Mouse (Mus musculus) olfactory bulb, adult 2 months (tissue): ENCODE data around the gene Kirrel3. TPM values are rescaled to one million over a fixed set of nuclear protein-coding genes. Genes with fewer than 3 reads are reported as not detected.
A peak's percentile ranks its signal among the peaks of the same experiment; 100 is the strongest.

ENCODE experiments used
- H3K27ac ChIP-seq: fragments of 200-500 bp; 2 replicates; pipeline ENCODE4 v1.5.1; 2012; ENCODE audit warnings: low read depth, low read length; ENCODE audit not compliant: insufficient read depth
- H3K4me1 ChIP-seq: fragments of 200-500 bp; 2 replicates; pipeline ENCODE4 v1.6.1; 2012; ENCODE audit warnings: low read length; ENCODE audit not compliant: control insufficient read depth, insufficient read depth
- H3K4me3 ChIP-seq: fragments of 200-500 bp; 2 replicates; pipeline ENCODE4 v1.5.1; 2012; ENCODE audit warnings: mild to moderate bottlenecking, low read depth, low read length, moderate library complexity; ENCODE audit not compliant: insufficient read depth
- CTCF ChIP-seq: fragments of 200-500 bp; IDR thresholded peaks from 2 replicates; pipeline ENCODE4 v1.5.1; 2012; ENCODE audit warnings: low read depth, mild to moderate bottlenecking, low read length, moderate library complexity; ENCODE audit not compliant: insufficient read depth
- POLR2A ChIP-seq: fragments of 200-500 bp; IDR thresholded peaks from 2 replicates; pipeline ENCODE4 v1.6.1; 2012; ENCODE audit warnings: mild to moderate bottlenecking, low read depth, low read length, moderate library complexity; ENCODE audit not compliant: insufficient read depth
- WGBS: fragments of 180-500 bp; shearing (Covaris S2); methylation state at CpG from one replicate; pipeline ENCODE4 v1.1.7; 2018; 5-methylcytosine and 5-hydroxymethylcytosine counted together
- polyA plus RNA-seq: library from polyadenylated mRNA; stranded (reverse); fragments of >200 nt; gene quantifications from 2 replicates; pipeline ENCODE4 v1.2.4, GENCODE M21; 2012; ENCODE audit warnings: low replicate concordance; ENCODE audit not compliant: missing spikeins, insufficient read depth, insufficient read length

Gene Kirrel3
- polyA plus RNA-seq, 1 experiment, result not detected

GRCm38 (mm10) chr9:34939621-34940020 is 453.9 kb downstream of the Kirrel3 start:
- Histone ChIP-seq H3K4me1 (peaks cover 9% of the 10 kb centered on the region; the same call in 1 of the 2 replicates), H3K4me3 (no peak overlapping the region), H3K27ac (no peak overlapping the region)
- 73% methylated on average over 5 of the region's 5 CpGs for WGBS
- TF ChIP-seq CTCF (no peak), POLR2A (no peak)

GRCm38 (mm10) chr9:34942122-34942831 is 456.6 kb downstream of the Kirrel3 start:
- no peak overlapping the region for H3K27ac ChIP-seq
- 73% methylated on average over 6 of the region's 6 CpGs for WGBS
- TF ChIP-seq CTCF, result no peak
- TF ChIP-seq POLR2A, result no peak

GRCm38 (mm10) chr9:34942996-34943395 is 457.3 kb downstream of the Kirrel3 start:
- TF ChIP-seq POLR2A, result no peak
- TF ChIP-seq CTCF, result no peak
- WGBS, result 94% methylated on average over 7 of the region's 7 CpGs

More at GRCm38 (mm10) chr9:34942122-34942831, 456.6 kb downstream of the Kirrel3 start:
- Histone ChIP-seq H3K4me1 (peaks cover 30% of the 10 kb centered on the region), H3K4me3 (no peak overlapping the region)

GRCm38 (mm10) chr9:34945301-34945700 is 459.6 kb downstream of the Kirrel3 start:
- TF ChIP-seq POLR2A, result no peak
- TF ChIP-seq CTCF, result no peak
- Histone ChIP-seq H3K4me1 (peaks cover 30% of the 10 kb centered on the region), H3K27ac (no peak overlapping the region), H3K4me3 (no peak overlapping the region)
- 70% methylated on average over 9 of the region's 9 CpGs for WGBS

More at GRCm38 (mm10) chr9:34942996-34943395, 457.3 kb downstream of the Kirrel3 start:
- H3K4me1 ChIP-seq, result peaks cover 29% of the 10 kb centered on the region
- H3K27ac ChIP-seq, result no peak overlapping the region
- no peak overlapping the region for H3K4me3 ChIP-seq

GRCm38 (mm10) chr9:34947258-34947657 is 461.6 kb downstream of the Kirrel3 start:
- Histone ChIP-seq H3K4me1 (peaks cover 30% of the 10 kb centered on the region), H3K4me3 (no peak overlapping the region), H3K27ac (peak overlapping the region; percentile 73)
- WGBS, result 15% methylated on average over 6 of the region's 6 CpGs
- TF ChIP-seq CTCF, result no peak
- TF ChIP-seq POLR2A, result no peak

GRCm38 (mm10) chr9:34947717-34948116 is 462.0 kb downstream of the Kirrel3 start:
- TF ChIP-seq POLR2A, result no peak
- TF ChIP-seq CTCF, result no peak
- Histone ChIP-seq H3K4me1 (peaks cover 29% of the 10 kb centered on the region), H3K4me3 (no peak overlapping the region), H3K27ac (peak overlapping the region; percentile 73)

GRCm38 (mm10) chr9:34953420-34953819 is 467.7 kb downstream of the Kirrel3 start:
- TF ChIP-seq POLR2A (no peak), CTCF (no peak)
- Histone ChIP-seq H3K27ac (no peak overlapping the region), H3K4me3 (no peak overlapping the region), H3K4me1 (no peaks in the 10 kb centered on the region)
- WGBS, result 77% methylated on average over 11 of the region's 11 CpGs

- Histone ChIP-seq H3K27ac (no peak overlapping the region), H3K4me1 (no peaks in the 10 kb centered on the region), H3K4me3 (no peak overlapping the region)
- 77% methylated on average over 5 of the region's 5 CpGs for WGBS
- no peak for TF ChIP-seq POLR2A
- no peak for TF ChIP-seq CTCF
Measured at GRCm38 (mm10) chr9:34954212-34954611, 468.5 kb downstream of the Kirrel3 start.

GRCm38 (mm10) chr9:34956512-34956911 is 470.8 kb downstream of the Kirrel3 start:
- TF ChIP-seq CTCF, result no peak
- no peak for TF ChIP-seq POLR2A
- 80% methylated on average over 3 of the region's 3 CpGs for WGBS

GRCm38 (mm10) chr9:34957691-34958090 is 472.0 kb downstream of the Kirrel3 start:
- Histone ChIP-seq H3K4me1 (peaks cover 12% of the 10 kb centered on the region), H3K27ac (no peak overlapping the region), H3K4me3 (no peak overlapping the region)
- WGBS, result 77% methylated on average over 6 of the region's 6 CpGs
- TF ChIP-seq CTCF, result no peak
- no peak for TF ChIP-seq POLR2A

More at GRCm38 (mm10) chr9:34956512-34956911, 470.8 kb downstream of the Kirrel3 start:
- H3K4me1 ChIP-seq, result peaks cover 12% of the 10 kb centered on the region
- H3K4me3 ChIP-seq, result no peak overlapping the region
- no peak overlapping the region for H3K27ac ChIP-seq
